Mouse (Mus musculus) brain, embryonic 14.5 days (tissue): ENCODE results near the gene Vtn.

Experiments
- CTCF ChIP-seq: fragments of 200-500 bp; IDR thresholded peaks from 2 replicates; pipeline ENCODE4 v1.5.1; 2012; ENCODE audit warnings: inconsistent platforms, mild to moderate bottlenecking, moderate library complexity, borderline replicate concordance; ENCODE audit not compliant: insufficient read depth, insufficient read length; ENCODE audit errors: extremely low read depth
- POLR2A ChIP-seq: fragments of 200-500 bp; IDR thresholded peaks from 2 replicates; pipeline ENCODE4 v1.6.1; 2012; ENCODE audit warnings: mild to moderate bottlenecking, inconsistent platforms, borderline replicate concordance; ENCODE audit not compliant: poor library complexity, insufficient read depth, insufficient read length, severe bottlenecking; ENCODE audit errors: extremely low read depth

GRCm38 (mm10) chr11:78540358-78540757 is 41.5 kb downstream of the Vtn start:
- TF ChIP-seq POLR2A (no peak), CTCF (no peak)
